Mouse (Mus musculus) thymus, adult 18-20 months (tissue): ENCODE data around the gene Klhl11.
A peak's percentile ranks its signal among the peaks of the same experiment; 100 is the strongest.

Source experiments
- DNase-seq, 2 experiments: peaks; one replicate each; pipeline ENCODE4 v3.0.0; 2022; ENCODE audit warnings: mixed read lengths in 2 of 2

Klhl11 gene

GRCm38 (mm10) chr11:100472197-100472934, at the start of gene Klhl11:
Klhl11 (minus strand) TSS chr11:100472741.
- peak; percentile 82 to 85 for DNase-seq

DNA sequence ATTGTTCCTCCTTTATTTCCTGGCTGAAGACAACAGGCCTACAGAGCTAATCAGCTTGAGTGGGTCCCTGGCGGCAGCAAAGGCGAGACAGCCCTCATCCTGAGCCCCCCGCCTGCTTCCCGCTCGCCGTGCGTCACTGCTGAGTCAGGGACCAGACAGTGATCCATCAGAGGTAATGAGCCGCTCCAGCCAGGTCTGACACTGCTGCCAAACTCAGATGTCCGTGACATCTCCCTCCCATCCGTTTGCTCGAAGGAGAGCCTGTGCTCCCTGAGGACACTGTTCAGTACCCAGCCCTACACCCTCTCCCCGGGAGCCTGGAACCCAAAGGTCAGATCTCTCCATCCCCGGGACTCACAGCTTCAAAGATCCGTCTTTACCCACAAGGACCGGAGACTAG, 48.3 kb upstream of the Klhl11 start:
- DNase-seq = no peak

DNA sequence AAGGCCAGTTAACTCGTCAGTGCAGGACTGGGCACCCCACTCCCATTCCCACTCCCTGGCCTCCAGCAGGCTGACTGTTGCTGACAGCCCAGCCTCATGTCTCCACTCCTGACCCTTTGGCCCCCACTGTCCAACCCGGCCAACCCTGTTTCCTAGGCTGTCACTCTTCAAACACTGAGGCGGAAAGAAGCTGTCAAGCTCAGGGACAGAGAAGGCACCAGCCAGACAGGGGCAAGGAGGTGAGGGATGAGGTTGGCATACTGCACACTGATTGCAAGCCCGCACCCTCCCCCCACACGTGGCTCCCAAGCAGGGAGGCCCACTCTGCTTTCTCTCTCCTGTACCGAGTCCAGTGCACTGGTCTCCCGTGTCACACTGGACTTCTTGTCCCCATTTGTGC, 46.6 kb upstream of the Klhl11 start:
- DNase-seq = no peak

GRCm38 (mm10) chr11:100518188-100518591, 45.6 kb upstream of the Klhl11 start:
- DNase-seq = no peak

GRCm38 (mm10) chr11:100516291-100516690, 43.8 kb upstream of the Klhl11 start:
- DNase-seq = no peak

DNA sequence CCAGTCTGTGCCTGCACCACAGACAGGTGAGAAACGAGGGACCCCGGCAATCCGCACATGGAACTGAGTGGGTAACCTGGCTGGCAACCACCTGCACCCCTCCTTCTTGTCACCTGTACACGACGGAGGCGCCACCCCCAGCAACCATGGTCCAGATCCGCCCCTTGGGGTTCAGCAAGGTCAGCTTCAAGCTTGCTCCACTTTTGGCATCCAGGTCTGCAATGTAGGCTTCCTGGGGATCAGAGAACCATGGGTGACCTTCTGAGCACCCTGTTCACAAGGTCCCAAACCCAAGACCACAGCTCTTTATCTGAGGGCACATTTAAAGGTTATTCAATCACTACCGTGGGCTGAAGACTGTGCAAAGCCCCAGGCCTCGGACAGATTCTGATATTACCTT, 43.2 kb upstream of the Klhl11 start:
- DNase-seq = no peak

DNA sequence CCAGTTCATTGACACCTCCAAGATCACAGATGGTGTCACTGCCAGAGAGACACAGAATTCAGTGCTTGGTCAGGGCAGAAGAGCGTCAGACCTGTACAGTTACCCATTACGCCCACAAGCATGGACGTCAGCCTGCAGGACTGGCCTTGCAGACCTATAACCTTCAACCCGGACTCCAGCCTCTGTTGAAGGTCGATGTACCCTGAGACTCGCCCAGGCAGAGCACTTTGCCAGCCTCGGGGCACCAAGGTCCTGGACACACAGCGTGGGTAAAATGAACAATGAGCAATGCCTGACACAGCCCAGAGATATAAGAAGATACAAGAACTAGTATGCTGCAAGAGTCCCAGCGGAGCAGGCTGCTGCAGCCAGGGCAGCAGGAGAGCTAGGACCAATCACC, 42.5 kb upstream of the Klhl11 start:
- no peak for DNase-seq

DNA sequence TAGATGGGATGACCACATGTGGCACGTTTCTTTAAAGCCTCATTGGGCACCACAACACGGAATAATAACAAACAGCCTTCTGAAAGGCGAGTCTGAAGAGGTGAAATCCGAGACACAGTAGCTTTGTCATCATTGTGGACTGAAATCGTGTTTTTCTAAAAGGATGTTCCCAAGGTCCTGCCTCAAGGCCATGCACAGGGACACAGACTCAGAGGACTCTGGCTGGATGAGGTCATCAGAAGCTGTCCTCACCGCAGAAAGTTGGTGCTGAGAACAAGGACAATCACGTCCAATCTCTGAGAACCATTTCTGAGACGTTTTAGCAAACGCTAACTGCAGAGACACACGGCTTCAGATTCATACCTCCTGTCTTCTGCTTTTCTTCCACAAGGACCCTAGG, 41.2 kb upstream of the Klhl11 start:
- no peak for DNase-seq

GRCm38 (mm10) chr11:100512384-100512783, 39.8 kb upstream of the Klhl11 start:
- no peak for DNase-seq

- DNase-seq = no peak
Measured at GRCm38 (mm10) chr11:100510556-100510955, 38.0 kb upstream of the Klhl11 start.

DNA sequence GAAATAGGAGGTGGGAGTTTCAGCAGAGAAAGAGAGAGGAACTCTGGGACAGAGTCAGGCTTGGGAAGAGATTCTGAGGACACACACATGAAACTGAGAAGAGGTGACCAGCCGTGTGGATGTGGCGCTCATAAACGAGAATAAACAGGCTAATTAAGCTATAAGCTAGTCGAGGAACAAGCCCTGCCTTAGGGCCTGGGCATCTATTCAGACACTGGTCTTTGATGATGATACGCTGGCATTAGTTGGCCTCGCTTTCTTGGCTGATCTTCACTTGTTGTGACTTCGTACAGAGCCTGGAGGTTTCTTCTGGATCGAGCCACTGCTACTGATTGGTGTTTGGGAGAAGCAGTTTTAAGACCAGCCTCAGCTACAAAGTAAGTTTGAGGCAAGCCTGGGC, 33.5 kb upstream of the Klhl11 start:
- DNase-seq = no peak

DNA sequence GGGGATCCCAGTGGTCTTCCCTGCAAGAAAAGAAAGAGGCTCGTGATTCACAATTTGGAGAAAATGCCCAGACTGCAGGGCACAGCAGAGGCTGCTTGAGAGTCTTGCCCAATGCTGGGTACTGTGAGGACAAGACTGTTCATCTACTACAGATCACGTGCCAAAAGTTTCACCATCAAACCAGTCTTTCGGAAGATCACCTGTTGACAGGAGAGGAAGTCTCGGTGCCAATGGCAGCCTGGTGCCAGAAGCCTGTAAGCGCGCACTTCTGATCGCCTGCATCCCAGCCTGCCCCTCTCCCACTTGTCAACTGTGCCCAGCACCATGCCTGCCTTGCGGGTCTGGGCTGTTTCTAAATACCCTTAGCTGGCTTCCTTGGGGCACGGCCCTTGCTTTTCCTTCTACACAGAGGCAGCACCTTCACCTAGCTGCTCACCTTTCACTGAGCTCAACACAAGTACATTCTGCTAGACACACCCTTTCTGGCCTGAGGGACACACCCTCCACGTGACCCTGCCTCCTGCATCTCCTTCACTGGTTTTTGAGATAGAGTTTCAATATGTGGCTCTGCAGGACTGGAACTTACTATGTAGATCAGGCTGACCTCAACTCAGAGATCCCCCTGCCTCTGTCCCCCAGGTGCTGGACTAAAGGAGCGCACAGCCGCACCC, 32.6 kb upstream of the Klhl11 start:
- no peak for DNase-seq

DNA sequence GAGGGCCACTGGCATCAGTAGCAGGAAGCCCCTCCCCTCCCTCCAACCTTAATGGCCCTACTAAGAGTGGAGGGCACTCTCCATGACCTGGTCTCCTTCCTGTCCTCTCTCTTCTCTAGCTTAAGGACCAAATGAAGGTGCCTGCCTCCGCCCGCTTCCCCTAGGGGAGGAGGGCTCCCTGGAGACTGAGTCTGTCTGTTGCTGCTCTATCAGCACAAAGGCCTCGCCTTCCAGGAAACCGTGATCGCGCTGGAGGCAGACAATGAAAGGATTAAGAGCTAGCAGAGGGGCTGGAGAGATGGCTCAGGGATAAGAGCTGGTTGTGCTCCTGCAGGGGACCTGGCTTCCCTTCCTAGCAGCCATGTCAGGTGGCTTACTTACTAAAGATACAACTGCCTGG, 28.8 kb upstream of the Klhl11 start:
- DNase-seq = no peak

- DNase-seq = no peak
Measured at GRCm38 (mm10) chr11:100500651-100501050, 28.1 kb upstream of the Klhl11 start.

GRCm38 (mm10) chr11:100500241-100500640, 27.7 kb upstream of the Klhl11 start:
- no peak for DNase-seq

- no peak for DNase-seq
Measured at GRCm38 (mm10) chr11:100493771-100494170, 21.2 kb upstream of the Klhl11 start.

DNA sequence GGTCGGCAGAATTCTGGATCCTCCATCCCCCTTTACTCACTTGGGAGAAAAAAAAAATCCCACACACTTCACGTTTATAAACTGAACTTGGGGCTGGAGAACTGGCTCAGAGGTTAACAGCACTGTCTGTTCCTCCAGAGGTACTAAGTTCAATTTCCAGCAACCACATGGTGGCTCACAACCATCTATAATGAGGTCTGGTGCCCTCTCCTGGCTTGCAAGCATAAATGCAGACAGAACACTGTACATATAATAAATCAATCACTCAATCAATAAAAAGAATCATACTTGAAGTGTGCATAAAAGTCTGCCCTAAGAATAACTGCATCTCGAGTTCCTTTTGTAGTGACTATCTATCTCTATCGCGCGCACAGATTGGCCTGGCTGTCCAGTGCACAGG, 18.4 kb upstream of the Klhl11 start:
- no peak for DNase-seq

GRCm38 (mm10) chr11:100485801-100486538, 13.4 kb upstream of the Klhl11 start:
- DNase-seq = no peak

DNA sequence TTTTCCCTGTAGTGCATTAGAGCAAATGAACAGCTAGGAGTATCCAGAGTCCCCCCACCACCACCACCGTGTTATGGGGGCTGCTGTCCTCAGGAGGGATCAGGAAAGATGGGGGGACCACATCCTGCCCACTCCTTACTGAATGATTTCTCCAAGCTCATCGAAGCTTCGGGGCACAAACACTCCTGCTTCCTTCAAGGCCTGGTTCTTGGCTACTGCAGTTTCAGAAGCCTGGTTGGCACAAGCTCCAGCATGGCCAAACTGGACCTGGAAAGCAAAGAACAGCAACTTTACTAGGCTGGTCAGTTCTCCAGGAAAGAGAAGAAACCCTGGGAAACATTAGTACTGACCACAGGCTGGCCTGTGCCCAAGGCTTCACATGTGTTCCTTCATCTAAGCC, 11.9 kb upstream of the Klhl11 start:
- no peak for DNase-seq

GRCm38 (mm10) chr11:100479152-100479551, 6.6 kb upstream of the Klhl11 start:
- DNase-seq = no peak

DNA sequence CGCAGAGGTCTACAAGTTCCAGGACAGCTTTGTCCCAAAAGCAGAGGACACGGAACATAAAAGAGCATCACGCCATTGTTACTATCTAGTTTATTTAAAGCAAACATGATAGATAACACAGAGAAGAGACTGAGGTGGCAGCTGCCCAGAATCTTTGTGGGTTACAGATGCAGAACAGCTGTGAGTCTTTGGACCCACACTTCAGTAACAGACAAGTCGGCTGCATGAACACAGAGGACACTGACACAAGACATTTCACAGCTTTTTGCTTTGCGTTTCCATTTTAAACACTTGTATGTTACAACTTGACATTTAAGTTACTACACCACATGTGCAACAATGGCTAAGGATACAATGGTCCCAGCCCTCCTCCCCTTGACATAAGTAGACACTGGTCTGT, 3.7 kb upstream of the Klhl11 start:
- no peak for DNase-seq

- DNase-seq = no peak
Measured at GRCm38 (mm10) chr11:100472935-100473295, 374 bp upstream of the Klhl11 start.

DNA sequence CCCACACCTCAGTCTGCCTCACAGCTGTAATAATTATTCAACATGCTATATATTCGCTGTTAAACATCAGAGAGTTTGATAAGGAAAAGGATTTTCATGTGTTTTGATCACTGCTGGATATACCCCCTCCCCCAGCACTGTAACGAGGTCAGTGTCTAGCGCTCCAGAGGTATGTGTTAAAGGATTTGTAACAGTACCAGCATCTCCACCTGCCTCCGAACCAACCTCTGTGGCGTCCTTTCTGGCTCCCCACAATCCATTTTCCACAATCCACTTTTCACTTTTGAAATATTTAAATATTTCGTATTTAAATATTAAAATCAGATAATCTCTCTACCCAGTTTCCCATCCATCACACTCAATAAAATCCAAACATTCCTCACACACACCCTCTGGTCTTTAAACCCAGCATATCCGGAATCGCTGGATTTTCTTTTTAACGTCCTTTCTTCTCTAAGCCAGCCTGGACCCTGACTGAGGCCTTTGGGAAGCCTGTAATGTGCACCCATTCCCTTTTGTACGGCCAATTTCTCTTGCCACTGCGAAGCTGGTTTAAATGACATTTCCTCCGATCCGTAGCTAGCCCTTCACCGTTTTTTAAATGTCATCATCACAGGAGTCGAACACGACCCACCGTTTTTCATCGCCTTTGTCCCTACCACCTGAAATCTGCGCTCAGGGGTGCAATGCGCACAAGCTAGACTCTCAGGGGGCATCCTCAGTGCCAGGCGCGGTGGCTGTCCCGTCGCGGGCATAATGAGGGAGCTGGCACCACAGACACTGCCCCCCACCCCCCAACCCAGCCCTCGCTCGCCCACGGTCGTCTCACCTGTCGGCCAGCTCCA, 967 bp downstream of the Klhl11 start:
- no peak for DNase-seq
